Mouse (Mus musculus) neural tube, embryonic 13.5 days (tissue): ENCODE data around the gene Slc25a22. TPM values are rescaled to one million over a fixed set of nuclear protein-coding genes. Genes with fewer than 3 reads are reported as not detected.

Source experiments
- ATAC-seq: fragments of 200-750 bp; cut with Nextera tagmentation; 2 replicates; pipeline ENCODE4 v1.8.0; 2017; ENCODE audit warnings: low read depth, mild to moderate bottlenecking, moderate TSS enrichment, moderate library complexity
- H3K27ac ChIP-seq: fragments of 300-500 bp; sonication (generic); replicated peaks from 2 replicates; pipeline ENCODE4 v1.5.1; 2015; ENCODE audit warnings: moderate library complexity, mild to moderate bottlenecking, inconsistent platforms
- H3K27me3 ChIP-seq: fragments of 300-500 bp; sonication (generic); 2 replicates; pipeline ENCODE4 v1.6.1; 2015; ENCODE audit warnings: mild to moderate bottlenecking, inconsistent platforms
- H3K36me3 ChIP-seq: fragments of 300-500 bp; sonication (generic); 2 replicates; pipeline ENCODE4 v1.6.1; 2015; ENCODE audit warnings: mild to moderate bottlenecking, inconsistent platforms
- H3K4me1 ChIP-seq: fragments of 300-500 bp; sonication (generic); replicated peaks from 2 replicates; pipeline ENCODE4 v1.6.1; 2015; ENCODE audit warnings: inconsistent platforms
- H3K4me2 ChIP-seq: fragments of 300-500 bp; sonication (generic); 2 replicates; pipeline ENCODE4 v1.6.1; 2015; ENCODE audit warnings: inconsistent platforms, mild to moderate bottlenecking, moderate library complexity
- H3K4me3 ChIP-seq: fragments of 300-500 bp; sonication (generic); 2 replicates; pipeline ENCODE4 v1.5.1; 2015; ENCODE audit warnings: mild to moderate bottlenecking, inconsistent platforms
- H3K9ac ChIP-seq: fragments of 300-500 bp; sonication (generic); 2 replicates; pipeline ENCODE4 v1.6.1; 2015; ENCODE audit warnings: moderate library complexity, mild to moderate bottlenecking, inconsistent platforms
- H3K9me3 ChIP-seq: fragments of 300-500 bp; sonication (generic); 2 replicates; pipeline ENCODE4 v1.6.1; 2016; ENCODE audit warnings: inconsistent platforms
- WGBS: fragments of 180-500 bp; shearing (Covaris S2); methylation state at CpG from one replicate; pipeline ENCODE4 v1.1.7; 2015; 5-methylcytosine and 5-hydroxymethylcytosine counted together
- polyA plus RNA-seq: library from polyadenylated mRNA; unstranded; fragments of >200 nt; fragmentation: Nextera tagmentation; extraction: Ambion mirVana; gene quantifications from 2 replicates; pipeline ENCODE4 v1.2.1, GENCODE M21; 2015

The Slc25a22 gene
- polyA plus RNA-seq, 1 experiment from 2014 or later = 66.7 TPM

DNA sequence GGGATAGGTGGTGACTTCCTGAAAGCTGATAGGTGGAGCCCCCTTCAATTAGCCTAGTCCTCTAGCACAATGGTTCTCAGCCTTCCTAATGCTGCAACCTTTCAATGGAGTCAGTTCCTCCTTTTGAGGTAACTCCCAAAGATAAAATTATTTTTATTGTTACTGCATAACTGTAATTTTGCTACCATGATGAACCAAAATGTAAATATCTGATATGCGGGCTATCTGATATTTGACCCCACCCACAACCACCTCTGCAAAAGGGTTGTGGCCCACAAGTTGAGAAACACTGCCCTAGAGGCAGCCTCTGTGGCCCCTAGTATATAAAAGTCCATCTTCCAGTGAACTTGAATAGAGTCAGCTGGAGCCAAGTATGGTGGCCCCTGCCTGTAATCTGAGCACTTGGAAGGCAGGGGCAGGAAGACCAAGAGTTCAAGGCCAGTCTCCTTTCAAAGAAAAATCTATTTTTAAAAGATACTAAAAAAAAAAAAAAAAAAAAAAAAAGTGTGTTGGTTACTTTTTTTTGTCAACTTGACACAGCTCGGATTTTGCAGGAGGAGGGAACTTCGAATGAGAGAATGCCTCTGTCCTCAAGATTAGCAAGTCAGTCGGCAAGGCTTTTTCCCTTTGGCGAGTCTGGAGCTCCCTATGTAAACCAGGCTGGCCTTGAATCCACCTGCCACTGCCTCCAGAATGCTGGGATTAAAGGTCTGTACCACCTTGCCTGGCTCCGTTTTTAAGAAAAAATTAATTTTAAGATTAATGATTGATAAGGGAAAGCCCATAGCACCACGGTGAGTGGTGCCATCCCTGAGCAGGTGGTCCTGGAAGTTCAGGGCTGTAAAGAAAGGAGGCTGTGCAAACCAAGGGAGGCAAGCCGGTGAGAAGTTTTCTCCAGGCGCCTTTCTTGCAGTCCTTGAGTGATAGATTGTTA is 47.1 kb downstream of the Slc25a22 start:
- Histone ChIP-seq H3K4me1 (peaks cover 17% of the 10 kb centered on the region), H3K27ac (no peak overlapping the region), H3K4me3 (no peak overlapping the region), H3K4me2 (peak overlapping the region; percentile 95), H3K9me3 (no peaks in the 10 kb centered on the region), H3K27me3 (peaks cover 17% of the 10 kb centered on the region), H3K36me3 (no peaks in the 10 kb centered on the region), H3K9ac (no peak overlapping the region)
- ATAC-seq = no peak
- WGBS = 57% methylated on average over 9 of the region's 9 CpGs

DNA sequence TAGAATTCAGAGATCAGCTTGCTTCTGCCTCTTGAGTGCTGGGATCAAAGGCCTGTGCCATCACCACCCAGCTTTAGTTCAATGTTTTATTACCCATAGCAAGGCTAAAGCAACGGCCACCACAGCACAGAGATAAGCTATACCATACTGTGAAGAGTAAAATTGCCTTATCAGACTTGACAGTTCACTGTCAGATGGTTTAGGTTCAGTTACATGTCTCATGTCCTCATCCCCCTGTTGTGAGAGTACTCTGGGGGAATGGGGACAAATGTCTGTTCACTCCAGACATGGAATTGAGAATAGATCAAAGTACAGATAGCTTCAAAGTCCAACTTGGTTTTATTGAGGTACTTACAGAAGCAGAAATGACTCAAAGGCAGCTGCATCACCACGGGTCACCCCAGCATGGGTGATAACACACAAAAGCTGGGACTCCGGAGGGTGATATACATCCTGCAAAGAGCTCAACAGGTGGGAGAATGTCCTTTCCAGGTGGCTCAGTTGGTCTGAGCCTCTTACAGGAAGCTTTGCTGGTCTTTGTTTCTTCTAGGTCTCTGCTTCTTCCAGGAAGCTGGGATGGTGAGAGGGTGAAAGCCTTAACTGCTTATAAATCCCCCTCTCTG is 49.1 kb downstream of the Slc25a22 start:
- Histone ChIP-seq H3K4me2 (no peak overlapping the region), H3K4me1 (peaks cover 17% of the 10 kb centered on the region), H3K27ac (no peak overlapping the region), H3K9me3 (no peaks in the 10 kb centered on the region), H3K9ac (no peak overlapping the region), H3K4me3 (no peak overlapping the region), H3K36me3 (no peaks in the 10 kb centered on the region), H3K27me3 (peaks cover 17% of the 10 kb centered on the region)
- whole genome bisulfite sequencing = 30% methylated on average over 3 of the region's 3 CpGs
- ATAC-seq = no peak

DNA sequence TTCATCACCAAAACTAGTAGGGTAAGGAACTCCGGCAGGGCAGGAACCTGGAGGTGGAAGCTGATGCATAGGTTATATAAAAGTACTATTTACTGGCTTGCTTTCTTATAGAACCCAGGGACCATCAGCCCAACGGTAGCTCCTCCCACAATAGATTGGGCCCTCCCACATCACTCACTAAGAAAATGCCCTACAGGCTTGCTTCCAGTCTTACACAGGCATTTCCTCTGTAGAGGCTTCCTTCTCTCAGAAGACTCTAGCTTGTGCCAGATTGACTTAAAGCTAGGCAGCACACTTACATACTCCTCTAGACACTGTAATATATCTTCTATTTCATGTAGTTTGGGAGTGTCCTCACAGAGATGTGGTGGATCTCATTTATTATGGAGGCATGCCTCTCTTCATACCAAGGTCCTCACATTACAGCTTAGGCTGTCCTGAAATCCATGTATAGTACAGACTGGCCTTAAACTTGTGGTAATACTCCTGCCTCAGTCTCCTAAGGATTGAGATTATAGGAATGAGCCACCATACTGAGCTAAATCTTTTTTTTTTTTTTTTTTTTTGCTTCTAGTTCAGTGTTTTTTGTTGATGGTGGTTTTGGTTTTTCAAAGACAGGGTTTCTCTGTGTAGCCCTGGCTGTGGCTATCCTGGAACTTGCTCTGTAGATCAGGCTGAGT is 49.7 kb downstream of the Slc25a22 start:
- no peak overlapping the region for H3K9ac ChIP-seq
- no peak overlapping the region for H3K4me3 ChIP-seq
- 57% methylated on average over 2 of the region's 2 CpGs for WGBS
- no peak for ATAC-seq
- no peak overlapping the region for H3K27ac ChIP-seq
- no peaks in the 10 kb centered on the region for H3K36me3 ChIP-seq
- H3K4me1 ChIP-seq = peaks cover 13% of the 10 kb centered on the region
- H3K27me3 ChIP-seq = peaks cover 21% of the 10 kb centered on the region
- H3K4me2 ChIP-seq = no peak overlapping the region
- H3K9me3 ChIP-seq = no peaks in the 10 kb centered on the region

- peaks cover 4% of the 10 kb centered on the region; the same call in 1 of the 2 replicates for H3K27me3 ChIP-seq
- H3K9ac ChIP-seq = no peak overlapping the region
- no peak overlapping the region for H3K4me3 ChIP-seq
- H3K27ac ChIP-seq = no peak overlapping the region
- H3K4me1 ChIP-seq = no peaks in the 10 kb centered on the region
- no peaks in the 10 kb centered on the region for H3K36me3 ChIP-seq
- H3K9me3 ChIP-seq = no peaks in the 10 kb centered on the region
- WGBS = 88% methylated on average over 4 of the region's 4 CpGs
- no peak overlapping the region for H3K4me2 ChIP-seq
- ATAC-seq = no peak
Observed at GRCm38 (mm10) chr7:141381068-141381835, 56.4 kb downstream of the Slc25a22 start.

Other genes with a start within 250 kb of the Slc25a22 start
- 130 and 139 TPM in 2 replicates for gene Hras, start 243.9 kb downstream of the Slc25a22 start, polyA plus RNA-seq
- 7.6 and 9.0 TPM in 2 replicates for gene Lrrc56, start 243.7 kb downstream of the Slc25a22 start, polyA plus RNA-seq
- 1.3 and 1.5 TPM in 2 replicates for gene Lmntd2, start 223.8 kb downstream of the Slc25a22 start, polyA plus RNA-seq
- gene Rassf7, start 222.0 kb downstream of the Slc25a22 start, polyA plus RNA-seq = 29.8 and 31.7 TPM in 2 replicates
- 71.4 and 74.1 TPM in 2 replicates for gene Phrf1, start 209.1 kb downstream of the Slc25a22 start, polyA plus RNA-seq
- gene Irf7, start 171.4 kb downstream of the Slc25a22 start, polyA plus RNA-seq = 1.0 and 1.4 TPM in 2 replicates
- not detected in 2 replicates for gene Cdhr5, start 161.1 kb downstream of the Slc25a22 start, polyA plus RNA-seq
- 3.3 and 5.8 TPM in 2 replicates for gene Sct, start 158.8 kb downstream of the Slc25a22 start, polyA plus RNA-seq
- 0.54 and 1.3 TPM in 2 replicates for gene Drd4, start 145.9 kb downstream of the Slc25a22 start, polyA plus RNA-seq
- 150 and 156 TPM in 2 replicates for gene Deaf1, start 110.2 kb downstream of the Slc25a22 start, polyA plus RNA-seq
- 58.7 and 60.8 TPM in 2 replicates for gene Tmem80, start 110.2 kb downstream of the Slc25a22 start, polyA plus RNA-seq
- gene Eps8l2, start 99.0 kb downstream of the Slc25a22 start, polyA plus RNA-seq = 0.43 and 0.76 TPM in 2 replicates
- gene Taldo1, start 45.7 kb downstream of the Slc25a22 start, polyA plus RNA-seq = 328 and 340 TPM in 2 replicates
- 47.0 and 51.4 TPM in 2 replicates for gene Gatd1, start 23.8 kb downstream of the Slc25a22 start, polyA plus RNA-seq
- 94.3 and 111 TPM in 2 replicates for gene Cend1, start 8.4 kb downstream of the Slc25a22 start, polyA plus RNA-seq
- gene Pidd1, start 6.1 kb upstream of the Slc25a22 start, polyA plus RNA-seq = 3.8 and 3.9 TPM in 2 replicates
- 769 and 771 TPM in 2 replicates for gene Rplp2, start 9.5 kb upstream of the Slc25a22 start, polyA plus RNA-seq
- gene Pnpla2, start 17.3 kb upstream of the Slc25a22 start, polyA plus RNA-seq = 17.1 and 17.6 TPM in 2 replicates
- gene Cracr2b, start 23.2 kb upstream of the Slc25a22 start, polyA plus RNA-seq = 5.3 and 9.8 TPM in 2 replicates
- gene Cd151, start 29.5 kb upstream of the Slc25a22 start, polyA plus RNA-seq = 19.1 and 22.7 TPM in 2 replicates
- gene Polr2l, start 37.2 kb upstream of the Slc25a22 start, polyA plus RNA-seq = 79.3 and 85.0 TPM in 2 replicates
- 54.3 and 57.1 TPM in 2 replicates for gene Tspan4, start 37.3 kb upstream of the Slc25a22 start, polyA plus RNA-seq
- gene Chid1, start 102.0 kb upstream of the Slc25a22 start, polyA plus RNA-seq = 36.9 and 38.6 TPM in 2 replicates
- gene Ap2a2, start 124.3 kb upstream of the Slc25a22 start, polyA plus RNA-seq = 109 and 117 TPM in 2 replicates
- gene Muc6, start 217.4 kb upstream of the Slc25a22 start, polyA plus RNA-seq = 0.17 and 0.20 TPM in 2 replicates